Mouse (Mus musculus): ENCODE data around the gene Ubr2. TPM values are rescaled to one million over a fixed set of nuclear protein-coding genes. Genes with fewer than 3 reads are reported as not detected.

The Ubr2 gene
- 105 TPM for total RNA-seq (2023)

DNA sequence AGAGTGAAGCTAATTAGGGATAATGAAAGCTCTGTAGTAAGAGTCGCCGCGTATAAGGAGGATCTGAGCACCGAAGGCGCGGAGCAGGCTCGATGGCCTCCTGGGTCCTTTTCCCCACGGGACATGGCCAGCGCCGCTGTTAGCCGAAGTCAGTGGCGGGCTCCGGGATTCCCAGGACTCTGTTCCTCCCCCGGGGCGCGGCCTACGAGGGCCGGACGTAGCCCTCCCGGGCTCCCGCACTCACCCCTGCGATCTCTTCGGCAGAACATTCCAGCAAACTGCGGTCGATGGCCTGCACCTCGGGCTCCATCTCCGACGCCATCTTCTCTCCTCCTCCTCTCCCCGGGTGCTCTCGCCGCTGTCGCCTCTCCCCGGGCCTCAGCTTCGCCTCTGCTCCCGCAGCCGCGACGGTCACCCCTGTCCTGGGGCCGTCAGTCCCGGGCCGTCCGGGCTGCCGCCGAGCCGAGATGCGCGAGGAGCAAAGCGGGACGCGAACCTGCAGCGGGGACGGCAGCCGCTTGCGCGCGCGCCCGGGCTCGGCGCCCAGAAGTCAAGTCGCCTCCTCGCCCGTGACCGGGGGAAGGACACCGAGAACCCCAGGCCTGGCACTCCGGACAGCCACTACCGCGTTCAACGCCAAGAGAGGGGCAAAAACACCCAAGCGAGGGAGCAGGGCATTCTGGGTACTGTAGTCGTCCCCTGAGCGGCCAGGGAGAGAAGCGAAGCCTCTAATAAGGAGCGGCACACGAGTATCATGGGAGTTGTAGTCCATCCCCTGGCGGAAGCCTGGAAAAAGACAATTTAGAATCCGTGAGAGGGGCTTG lies at the start of gene Ubr2:
Ubr2 (minus strand) TSS at position 659 of the 824 bp plus-strand sequence.

GRCm38 (mm10) chr17:46910186-46910585 lies 100.2 kb downstream of the Ubr2 start, which contains the start of gene Prph2:
Gene Prph2, plus strand, starts transcription at chr17:46910459.

GRCm38 (mm10) chr17:46890116-46890815 lies 120.1 kb downstream of the Ubr2 start, which contains the start of gene Tbcc:
Gene Tbcc, plus strand, starts transcription at chr17:46890684.

Other genes with a start within 250 kb of the Ubr2 start
- gene Ptcra, start 246.8 kb downstream of the Ubr2 start, total RNA-seq (2023): 0.77 TPM
- gene 2310039H08Rik, start 237.9 kb downstream of the Ubr2 start, total RNA-seq (2023): 16.3 TPM
- 63.5 TPM for gene Rpl7l1, start 227.9 kb downstream of the Ubr2 start, total RNA-seq (2023)
- gene Bicral, start 152.1 kb downstream of the Ubr2 start, total RNA-seq (2023): 60.7 TPM
- gene Tbcc, start 119.9 kb downstream of the Ubr2 start, total RNA-seq (2023): 17.5 TPM
- not detected for gene Prph2, start 100.1 kb downstream of the Ubr2 start, total RNA-seq (2023)

All from CD4-positive naive resting alpha-beta T cell, adult 57 days (primary cell).